In the genomic region with DNA sequence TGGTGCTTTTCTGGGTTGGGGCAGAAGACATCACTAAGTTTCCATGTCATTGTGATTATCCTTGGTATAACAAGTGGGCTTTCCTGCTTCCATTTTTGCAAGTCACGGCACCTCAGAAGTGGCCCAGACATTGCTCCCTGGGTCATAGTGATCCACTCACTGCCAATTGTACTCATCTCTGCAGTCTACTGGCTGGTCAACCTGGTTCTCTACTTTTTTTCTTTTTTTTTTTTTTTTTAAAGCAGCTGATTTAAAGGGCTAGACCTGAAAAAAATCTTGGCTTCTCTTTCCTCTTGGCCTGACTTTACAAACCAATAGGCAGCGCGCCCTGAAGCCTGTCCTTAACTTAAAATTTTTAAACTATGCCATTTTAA, we compare ENCODE assay signal across 19 mouse cellular contexts.
A peak's percentile ranks its signal among the peaks of the same experiment; 100 is the strongest.
DNase-seq lines count a peak whose midpoint lies in the region; ATAC-seq and TF ChIP-seq lines count a peak whose summit lies in the region.
"Had no signal": no experiment of that assay in that cellular context is flagged by ENCODE, and none has a peak within 500 bp of the region (broad histone marks: within the 10 kb centered on the region; RNA-seq: fewer than 3 reads in every experiment).

No protein-coding gene starts in this region.

- peak overlapping the region; percentile 80 for H3K27ac ChIP-seq in layer of hippocampus, adult 2 months
- no peak overlapping the region for H3K27ac ChIP-seq in midbrain, embryonic 11.5 days (ENCODE audit: low read depth, low read length)
- H3K27ac ChIP-seq in midbrain, embryonic 16.5 days (ENCODE audit: low read length): no peak overlapping the region
- H3K27ac ChIP-seq in embryonic facial prominence, embryonic 15.5 days (replicated peaks): peak overlapping the region; percentile 68
- H3K27ac ChIP-seq: embryonic facial prominence, embryonic 12.5 days; hindbrain, embryonic 14.5 days; kidney, postnatal 0 days; liver, embryonic 14.5 days; neural tube, embryonic 13.5 days had no signal

- no peaks in the 10 kb centered on the region for H3K27me3 ChIP-seq in midbrain, embryonic 11.5 days (ENCODE audit: control insufficient read depth, insufficient read depth, low read length)
- H3K27me3 ChIP-seq in midbrain, embryonic 16.5 days (ENCODE audit: control insufficient read depth, insufficient read depth, low read depth, low read length): no peaks in the 10 kb centered on the region
- H3K27me3 ChIP-seq in embryonic facial prominence, embryonic 15.5 days: no peaks in the 10 kb centered on the region
- H3K27me3 ChIP-seq: CH12.LX; embryonic facial prominence, embryonic 12.5 days; megakaryocyte, embryonic 14.5 days; neural tube, embryonic 13.5 days had no signal

- TF ChIP-seq CTCF in layer of hippocampus, adult 2 months (conservative IDR thresholded peaks at IDR 0.05): no peak

- H3K9me3 ChIP-seq in midbrain, embryonic 11.5 days (ENCODE audit: control insufficient read depth, low read length): no peaks in the 10 kb centered on the region
- H3K9me3 ChIP-seq in midbrain, embryonic 16.5 days (replicated peaks; ENCODE audit: control insufficient read depth, low read length, poor library complexity, severe bottlenecking): no peaks in the 10 kb centered on the region
- no peaks in the 10 kb centered on the region for H3K9me3 ChIP-seq in embryonic facial prominence, embryonic 15.5 days (replicated peaks)
- H3K9me3 ChIP-seq: embryonic facial prominence, embryonic 12.5 days; megakaryocyte, embryonic 14.5 days; neural tube, embryonic 13.5 days had no signal

- no peak for ATAC-seq in midbrain, embryonic 11.5 days (ENCODE audit: low FRiP score)
- no peak for ATAC-seq in midbrain, embryonic 16.5 days
- no peak for ATAC-seq in embryonic facial prominence, embryonic 15.5 days (ENCODE audit: insufficient number of reproducible peaks, low FRiP score, low TSS enrichment, low read depth)
- ATAC-seq: forebrain, postnatal 0 days had no signal

- 67% methylated on average over 3 of the region's 3 CpGs for WGBS in midbrain, embryonic 11.5 days
- WGBS in midbrain, embryonic 16.5 days: 70% methylated on average over 3 of the region's 3 CpGs
- 72% methylated on average over 3 of the region's 3 CpGs for WGBS in embryonic facial prominence, embryonic 15.5 days

- no peak overlapping the region for H3K4me3 ChIP-seq in layer of hippocampus, adult 2 months
- H3K4me3 ChIP-seq in midbrain, embryonic 11.5 days (ENCODE audit: low read depth, low read length): no peak overlapping the region
- no peak overlapping the region for H3K4me3 ChIP-seq in midbrain, embryonic 16.5 days (ENCODE audit: low read depth, low read length)
- no peak overlapping the region for H3K4me3 ChIP-seq in embryonic facial prominence, embryonic 15.5 days (replicated peaks)
- H3K4me3 ChIP-seq: embryonic facial prominence, embryonic 12.5 days; neural tube, embryonic 13.5 days had no signal

- peak; percentile 88 for DNase-seq in heart, adult 11 months
- DNase-seq in heart, adult 9 months (ENCODE audit: low spot score in 2 of 2): no peak
- DNase-seq in layer of hippocampus, adult 2 months (ENCODE audit: low spot score in 2 of 2): no peak
- no peak for DNase-seq in layer of hippocampus, postnatal 36 days
- no peak for DNase-seq in midbrain, embryonic 11.5 days (ENCODE audit: low spot score, missing footprints)
- no peak for DNase-seq in urinary bladder, adult 2 months (ENCODE audit: low spot score)
- DNase-seq: cerebellum, adult 9-10 months; forebrain, postnatal 0 days; right cerebral cortex, adult 18-20 months; thymus, postnatal 14 days had no signal

- H3K9ac ChIP-seq in midbrain, embryonic 11.5 days (ENCODE audit: low read length): 0 out of 2 replicates have a peak overlapping the region, but pooled peaks have one; percentile 14
- H3K9ac ChIP-seq in midbrain, embryonic 16.5 days (ENCODE audit: low read depth, low read length): no peak overlapping the region
- no peak overlapping the region for H3K9ac ChIP-seq in embryonic facial prominence, embryonic 15.5 days
- H3K9ac ChIP-seq: embryonic facial prominence, embryonic 12.5 days; forebrain, postnatal 0 days; hindbrain, embryonic 14.5 days; liver, embryonic 14.5 days; neural tube, embryonic 13.5 days had no signal

- H3K4me1 ChIP-seq in midbrain, embryonic 11.5 days (ENCODE audit: control insufficient read depth, insufficient read depth, low read length): peaks cover 14% of the 10 kb centered on the region
- peaks cover 5% of the 10 kb centered on the region; the same call in 1 of the 2 replicates for H3K4me1 ChIP-seq in midbrain, embryonic 16.5 days (ENCODE audit: control insufficient read depth, insufficient read depth, low read length)
- H3K4me1 ChIP-seq in embryonic facial prominence, embryonic 15.5 days: peaks cover 25% of the 10 kb centered on the region

- H3K4me2 ChIP-seq in midbrain, embryonic 11.5 days: no peak overlapping the region
- H3K4me2 ChIP-seq in midbrain, embryonic 16.5 days (ENCODE audit: low read length): no peak overlapping the region
- H3K4me2 ChIP-seq in embryonic facial prominence, embryonic 15.5 days (replicated peaks): no peak overlapping the region
- H3K4me2 ChIP-seq: embryonic facial prominence, embryonic 12.5 days; hindbrain, embryonic 14.5 days; neural tube, embryonic 13.5 days had no signal

- no peaks in the 10 kb centered on the region for H3K36me3 ChIP-seq in midbrain, embryonic 11.5 days (ENCODE audit: control insufficient read depth, insufficient read depth, low read length)
- H3K36me3 ChIP-seq in midbrain, embryonic 16.5 days (ENCODE audit: control insufficient read depth, insufficient read depth, low read length): no peaks in the 10 kb centered on the region
- no peaks in the 10 kb centered on the region for H3K36me3 ChIP-seq in embryonic facial prominence, embryonic 15.5 days
- H3K36me3 ChIP-seq: embryonic facial prominence, embryonic 12.5 days; neural tube, embryonic 13.5 days had no signal

Comparison
In these comparisons a context has a peak if more than half of its experiments do, and no peak if none do; other contexts are left out.
1. H3K27ac ChIP-seq: peak in layer of hippocampus, adult 2 months (single experiment) and embryonic facial prominence, embryonic 15.5 days (single experiment); none in midbrain, embryonic 11.5 days (single experiment) and midbrain, embryonic 16.5 days (single experiment).